Mouse (Mus musculus): Measurements from ENCODE around the gene Trabd2b.
A peak's percentile ranks its signal among the peaks of the same experiment; 100 is the strongest.

Gene Trabd2b

DNA sequence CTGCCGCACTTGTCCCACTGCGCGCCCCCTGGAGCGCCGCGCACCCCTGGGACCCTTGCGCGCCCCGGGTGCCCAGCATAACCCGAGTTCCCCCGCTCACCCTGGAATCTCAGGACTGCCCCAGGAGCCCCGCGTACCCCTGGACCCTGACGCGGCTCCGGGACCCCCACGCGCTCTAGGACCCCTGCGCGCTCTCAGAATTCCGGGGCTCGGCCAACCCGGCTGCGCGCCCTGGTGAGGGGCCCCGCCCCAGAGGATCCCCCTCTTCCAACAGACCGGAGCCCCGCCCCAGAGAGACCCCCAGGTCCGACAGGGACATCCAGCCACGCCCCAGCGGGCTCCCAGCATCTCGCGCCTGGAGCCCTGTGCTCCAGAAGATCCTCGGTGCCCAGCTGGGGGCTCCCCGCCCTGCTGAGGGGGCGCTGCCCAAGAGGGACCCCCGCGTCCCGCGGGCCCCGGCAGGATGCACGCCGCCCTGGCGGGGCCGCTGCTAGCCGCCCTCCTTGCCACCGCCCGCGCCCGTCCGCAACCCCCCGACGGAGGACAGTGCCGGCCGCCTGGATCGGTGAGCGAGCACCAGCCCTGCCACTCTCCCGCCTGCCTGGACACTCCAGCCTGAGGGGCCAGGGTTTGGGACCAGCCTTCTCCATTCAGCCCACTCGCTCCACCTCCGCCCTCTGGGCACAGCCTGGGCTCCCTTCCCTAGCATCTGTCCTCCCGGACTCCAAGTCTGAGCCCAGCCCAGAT, at the start of gene Trabd2b:
TSS of gene Trabd2b (plus strand) at position 370 of the 747 bp plus-strand sequence.
- DNase-seq (ENCODE audit: low read depth): no peak

DNA sequence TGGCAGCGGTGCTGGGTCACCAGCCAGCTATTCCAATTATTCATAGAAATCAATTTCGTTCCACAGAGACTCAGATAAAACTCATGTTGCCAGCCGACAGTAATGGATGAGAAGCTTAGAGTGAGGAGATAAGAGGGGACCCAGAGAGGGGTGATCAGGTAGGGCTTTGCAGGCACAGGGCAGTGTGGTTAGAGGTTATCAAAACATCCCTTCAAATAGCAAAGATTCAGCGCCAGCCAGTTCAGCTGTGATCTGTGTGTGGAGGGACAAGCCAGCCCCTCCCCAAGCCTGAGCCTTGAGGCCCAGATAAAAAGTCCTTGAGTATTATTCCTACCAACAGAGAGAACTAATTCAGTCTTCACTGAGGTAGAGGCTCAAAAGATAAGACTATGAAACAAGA, 49.1 kb upstream of the Trabd2b start:
- DNase-seq (ENCODE audit: low read depth): no peak

GRCm38 (mm10) chr4:114358874-114359273, 47.6 kb upstream of the Trabd2b start:
- no peak for DNase-seq (ENCODE audit: low read depth)

DNA sequence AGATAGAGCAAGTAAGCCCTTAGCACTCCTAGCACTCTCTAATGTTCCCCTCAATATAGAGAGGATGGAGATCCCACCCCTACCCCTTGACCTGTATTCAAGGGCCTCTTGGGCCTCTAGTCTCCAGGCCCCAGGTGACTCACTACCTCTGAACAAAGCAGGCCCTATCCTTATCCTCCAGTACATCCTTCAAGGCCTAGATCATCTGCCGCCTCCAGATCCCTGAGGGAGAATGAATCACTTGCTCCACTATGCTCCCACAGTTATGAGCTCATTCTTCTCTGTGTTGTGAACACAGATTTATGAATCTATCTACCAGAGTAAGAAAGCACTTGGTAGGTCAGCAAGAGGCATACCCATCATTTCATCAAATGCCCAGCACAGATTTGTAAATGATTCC, 46.7 kb upstream of the Trabd2b start:
- no peak for DNase-seq (ENCODE audit: low read depth)

- no peak for DNase-seq (ENCODE audit: low read depth)
These were observed 45.2 kb upstream of the Trabd2b start for GRCm38 (mm10) chr4:114361336-114361735.

GRCm38 (mm10) chr4:114365000-114365399, 41.5 kb upstream of the Trabd2b start:
- DNase-seq (ENCODE audit: low read depth): no peak

GRCm38 (mm10) chr4:114365595-114365994, 40.9 kb upstream of the Trabd2b start:
- DNase-seq (ENCODE audit: low read depth): no peak

DNA sequence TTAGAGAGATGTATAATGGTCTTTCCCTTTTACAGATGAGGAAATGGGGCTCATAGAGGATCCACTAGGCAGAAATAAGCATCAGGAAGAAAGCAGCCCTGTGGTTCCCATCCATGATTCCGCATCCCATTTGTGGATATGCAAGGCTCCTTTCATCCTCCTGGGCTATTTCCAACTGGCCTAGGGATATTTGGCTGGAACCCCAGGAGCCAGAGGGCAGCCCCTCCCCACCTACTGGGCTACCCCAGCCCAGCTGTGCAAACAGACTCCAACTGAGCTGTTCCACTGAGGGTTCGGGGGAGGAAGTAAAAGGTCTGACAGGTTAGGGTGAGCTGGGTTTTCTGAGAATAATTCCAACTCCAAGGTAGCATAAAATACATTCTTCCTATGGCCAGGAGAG, 39.5 kb upstream of the Trabd2b start:
- no peak for DNase-seq (ENCODE audit: low read depth)

DNA sequence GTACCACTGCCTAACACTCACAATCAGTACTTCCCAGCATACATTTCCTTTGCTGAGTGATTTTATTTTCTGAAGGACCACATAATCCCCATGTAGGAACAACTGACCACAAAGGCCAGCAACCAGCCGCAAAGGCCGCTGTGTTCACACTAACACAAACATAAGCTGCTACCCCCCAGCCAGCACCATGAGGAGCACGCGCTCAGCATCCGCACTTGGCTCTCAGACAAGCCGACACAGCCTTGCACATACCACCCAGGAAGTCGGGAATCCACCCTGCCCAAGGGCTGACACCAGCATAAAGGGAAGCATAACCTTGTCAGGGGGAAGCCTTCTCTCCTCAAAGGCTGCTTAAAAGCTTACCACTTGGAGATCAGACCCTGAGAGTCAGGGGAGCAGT, 38.7 kb upstream of the Trabd2b start:
- DNase-seq (ENCODE audit: low read depth): no peak

- no peak for DNase-seq (ENCODE audit: low read depth)
These were observed 36.9 kb upstream of the Trabd2b start for GRCm38 (mm10) chr4:114369591-114369990.

- DNase-seq (ENCODE audit: low read depth): no peak
These were observed 35.4 kb upstream of the Trabd2b start for GRCm38 (mm10) chr4:114370935-114371715.

GRCm38 (mm10) chr4:114372699-114373098, 33.8 kb upstream of the Trabd2b start:
- no peak for DNase-seq (ENCODE audit: low read depth)

DNA sequence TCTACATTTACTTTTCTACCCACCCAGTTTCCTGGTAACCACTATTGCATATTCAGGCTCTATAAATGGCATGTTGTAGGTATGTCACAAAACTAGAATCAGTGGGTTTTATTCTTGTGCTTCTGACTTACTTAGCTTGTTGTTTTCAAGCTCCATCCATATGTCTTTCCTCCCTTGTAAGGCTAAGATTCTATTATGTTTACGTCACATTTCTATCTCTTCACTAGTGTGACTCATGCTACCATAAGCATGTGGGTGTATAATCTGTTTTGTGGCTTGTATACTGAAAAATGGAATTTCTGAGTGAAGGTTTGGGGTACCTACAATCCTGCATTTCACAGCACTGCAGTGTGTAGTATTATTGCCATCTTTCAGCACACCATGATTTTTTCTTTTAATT, 32.2 kb upstream of the Trabd2b start:
- no peak for DNase-seq (ENCODE audit: low read depth)

- DNase-seq (ENCODE audit: low read depth): no peak
These were observed 29.0 kb upstream of the Trabd2b start for GRCm38 (mm10) chr4:114377531-114377930.

DNA sequence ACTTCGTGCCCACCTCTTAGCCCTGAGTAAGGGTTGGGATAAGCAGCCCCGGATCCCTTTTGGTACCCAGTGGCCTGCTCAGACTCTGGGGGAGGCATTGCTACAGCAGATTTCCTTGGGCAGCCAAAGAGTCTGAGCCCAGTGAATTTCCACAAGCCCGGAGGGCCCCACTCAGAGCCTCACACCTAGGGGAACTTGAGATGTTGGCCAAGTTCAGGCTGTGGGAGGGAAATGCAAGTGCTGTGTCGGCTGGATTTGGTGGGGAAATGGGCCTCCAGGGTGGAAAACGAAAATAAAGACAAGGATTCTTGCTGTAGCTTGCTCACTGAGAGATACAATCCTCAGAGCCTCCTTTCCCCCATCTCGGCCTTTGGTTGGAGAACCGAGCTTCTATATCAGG, 28.0 kb upstream of the Trabd2b start:
- DNase-seq (ENCODE audit: low read depth): no peak

- DNase-seq (ENCODE audit: low read depth): peak; percentile 17
These were observed 27.0 kb upstream of the Trabd2b start for GRCm38 (mm10) chr4:114379416-114379956.

DNA sequence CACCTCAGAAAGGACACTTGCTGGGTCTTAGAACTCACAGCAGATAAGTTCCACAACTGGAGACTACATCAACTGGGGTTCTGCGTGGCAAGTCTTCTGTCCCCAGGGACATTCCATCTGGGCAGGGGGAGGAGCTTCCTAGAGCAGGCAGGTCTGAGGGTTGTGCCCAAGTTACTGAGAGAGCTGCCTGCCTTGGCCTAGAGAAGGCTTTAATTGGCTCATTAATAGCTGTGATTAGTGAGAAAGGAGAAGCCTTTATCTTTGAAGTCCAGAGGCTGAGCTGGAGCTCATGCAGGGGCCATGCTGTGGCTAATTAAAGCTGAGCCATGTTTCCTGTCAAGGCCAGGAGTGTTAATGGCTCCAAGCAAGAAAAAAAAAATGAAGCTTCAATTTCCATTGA, 23.9 kb upstream of the Trabd2b start:
- no peak for DNase-seq (ENCODE audit: low read depth)

GRCm38 (mm10) chr4:114385236-114385635, 21.3 kb upstream of the Trabd2b start:
- no peak for DNase-seq (ENCODE audit: low read depth)

- DNase-seq (ENCODE audit: low read depth): no peak
These were observed 20.1 kb upstream of the Trabd2b start for GRCm38 (mm10) chr4:114386395-114386811.

DNA sequence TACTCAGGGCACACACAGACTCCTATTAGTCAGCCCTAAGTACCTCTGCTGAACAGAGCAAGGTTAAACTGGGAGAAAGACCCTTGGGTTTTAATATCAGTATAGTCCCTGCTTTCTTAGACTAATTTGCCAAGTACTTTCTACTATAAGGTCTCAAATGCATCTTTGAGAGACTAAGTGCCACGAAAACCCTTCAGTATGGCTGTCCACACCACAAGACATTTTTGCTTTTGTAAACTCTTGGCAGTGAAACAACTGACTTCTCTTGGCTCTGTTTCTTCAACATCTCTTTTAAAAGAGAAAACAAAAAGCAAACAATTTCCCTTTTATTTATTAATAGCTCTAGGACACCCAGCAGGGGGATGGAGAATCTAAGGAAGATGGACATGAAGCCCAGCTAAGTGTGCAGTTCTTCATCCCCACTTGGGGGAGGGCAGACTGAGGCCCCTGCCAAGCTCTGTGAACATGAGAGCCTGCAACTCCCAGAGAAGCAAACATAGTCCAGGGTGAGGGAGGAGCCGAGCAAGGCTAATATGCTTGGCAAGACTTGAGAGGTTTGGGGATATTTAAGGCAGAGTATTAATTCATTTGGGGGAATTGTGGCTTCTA, 18.9 kb upstream of the Trabd2b start:
- DNase-seq (ENCODE audit: low read depth): no peak

GRCm38 (mm10) chr4:114388306-114388705, 18.2 kb upstream of the Trabd2b start:
- DNase-seq (ENCODE audit: low read depth): no peak

- no peak for DNase-seq (ENCODE audit: low read depth)
These were observed 16.9 kb upstream of the Trabd2b start for GRCm38 (mm10) chr4:114389653-114390052.

GRCm38 (mm10) chr4:114397625-114398024, 8.9 kb upstream of the Trabd2b start:
- peak; percentile 18 for DNase-seq (ENCODE audit: low read depth)

Data from 416B (cell line).